Mouse (Mus musculus): ENCODE results near the gene Parva. TPM values are rescaled to one million over a fixed set of nuclear protein-coding genes. Genes with fewer than 3 reads are reported as not detected.

Parva gene
- polyA plus RNA-seq, 1 experiment from 2014 or later: 132 TPM

Other genes with a start within 250 kb of the Parva start
- 13.2 and 15.5 TPM in 2 replicates for gene Mical2, start 201.6 kb upstream of the Parva start, polyA plus RNA-seq (2015; fragmentation: Nextera tagmentation; extraction: Ambion mirVana)